Mouse (Mus musculus) kidney, adult 2 months (tissue): ENCODE results near the gene Prdm16.

ENCODE experiments used
- CTCF ChIP-seq: fragments of 200-500 bp; conservative IDR thresholded peaks from 2 replicates; pipeline ENCODE4 v1.5.1; 2011; ENCODE audit warnings: low read depth, mild to moderate bottlenecking, control low read depth, low read length, moderate library complexity, mixed read lengths; ENCODE audit not compliant: insufficient read depth, insufficient read length
- POLR2A ChIP-seq: fragments of 200-500 bp; IDR thresholded peaks from one replicate; pipeline ENCODE4 v1.6.1; 2011; ENCODE audit warnings: low read depth, low read length, control low read depth

- TF ChIP-seq CTCF, result no peak
- TF ChIP-seq POLR2A, result no peak
Observed at GRCm38 (mm10) chr4:154424681-154425080, 212.0 kb downstream of the Prdm16 start.
